Mouse (Mus musculus) heart, embryonic 14.5 days (tissue): Measurements from ENCODE around the gene Dcdc2c. TPM values are rescaled to one million over a fixed set of nuclear protein-coding genes. Genes with fewer than 3 reads are reported as not detected.

Source experiments
- ATAC-seq: fragments of 200-750 bp; cut with Nextera tagmentation; 2 replicates; pipeline ENCODE4 v1.8.0; 2017; ENCODE audit warnings: low read depth, moderate TSS enrichment; ENCODE audit not compliant: insufficient number of reproducible peaks, insufficient read depth, low FRiP score
- H3K27ac ChIP-seq, 2 experiments: fragments of 200-500 bp in 1 of 2; fragments of 300-500 bp in 1 of 2; sonication (generic) in 1 of 2; replicated peaks in 1 of 2; 2 replicates each; pipeline ENCODE4 v1.5.1; 2012 to 2014; ENCODE audit warnings: low read depth in 2 of 2, low read length in 2 of 2, control low read depth in 1 of 2, mild to moderate bottlenecking in 1 of 2, mixed read lengths in 1 of 2; ENCODE audit not compliant: control insufficient read depth in 1 of 2, insufficient read depth in 1 of 2
- H3K27me3 ChIP-seq: fragments of 300-500 bp; sonication (generic); 2 replicates; pipeline ENCODE4 v1.6.1; 2014; ENCODE audit warnings: mild to moderate bottlenecking, low read length, control low read depth; ENCODE audit not compliant: control insufficient read depth, insufficient read depth
- H3K36me3 ChIP-seq: fragments of 300-500 bp; sonication (generic); 2 replicates; pipeline ENCODE4 v1.6.1; 2014; ENCODE audit warnings: mild to moderate bottlenecking, control low read depth, low read length, mixed read lengths; ENCODE audit not compliant: control insufficient read depth, insufficient read depth
- H3K4me1 ChIP-seq, 2 experiments: fragments of 200-500 bp in 1 of 2; fragments of 300-500 bp in 1 of 2; sonication (generic) in 1 of 2; 2 replicates each; pipeline ENCODE4 v1.6.1; 2012 to 2014; ENCODE audit warnings: low read length in 2 of 2, control low read depth in 1 of 2, mixed read lengths in 1 of 2; ENCODE audit not compliant: control insufficient read depth in 2 of 2, insufficient read depth in 2 of 2
- H3K4me2 ChIP-seq: fragments of 300-500 bp; sonication (generic); 2 replicates; pipeline ENCODE4 v1.6.1; 2014; ENCODE audit warnings: mild to moderate bottlenecking, low read length
- H3K4me3 ChIP-seq, 2 experiments: fragments of 200-500 bp in 1 of 2; fragments of 300-500 bp in 1 of 2; sonication (generic) in 1 of 2; 2 replicates each; pipeline ENCODE4 v1.5.1; 2012 to 2014; ENCODE audit warnings: low read length in 2 of 2, mild to moderate bottlenecking in 2 of 2, control low read depth in 1 of 2, low read depth in 1 of 2, moderate library complexity in 1 of 2; ENCODE audit not compliant: control insufficient read depth in 1 of 2, insufficient read depth in 1 of 2
- H3K9ac ChIP-seq: fragments of 300-500 bp; sonication (generic); 2 replicates; pipeline ENCODE4 v1.6.1; 2014; ENCODE audit warnings: mild to moderate bottlenecking, low read length
- H3K9me3 ChIP-seq: fragments of 300-500 bp; sonication (generic); 2 replicates; pipeline ENCODE4 v1.6.1; 2016; ENCODE audit warnings: low read length, control low read depth; ENCODE audit not compliant: control insufficient read depth
- WGBS: fragments of 180-500 bp; shearing (Covaris S2); extraction: QIAGEN DNeasy Blood & Tissue Kit; methylation state at CpG from one replicate; pipeline ENCODE4 v1.1.7; 2014; 5-methylcytosine and 5-hydroxymethylcytosine counted together
- polyA plus RNA-seq: library from polyadenylated mRNA; unstranded; fragments of >200 nt; fragmentation: Nextera tagmentation; extraction: Ambion mirVana; gene quantifications from 2 replicates; pipeline ENCODE4 v1.2.1, GENCODE M21; 2014

Gene Dcdc2c
- polyA plus RNA-seq, 1 experiment from 2014 or later: not detected

- ATAC-seq: no peak
- H3K27me3 ChIP-seq: no peaks in the 10 kb centered on the region
- H3K9ac ChIP-seq: no peak overlapping the region
- peaks cover 8% of the 10 kb centered on the region for H3K9me3 ChIP-seq
- H3K4me3 ChIP-seq: no peak overlapping the region
- H3K4me1 ChIP-seq: no peaks in the 10 kb centered on the region
- 84% methylated on average over 5 of the region's 5 CpGs for WGBS
- H3K27ac ChIP-seq: no peak overlapping the region
- H3K4me2 ChIP-seq: no peak overlapping the region
- H3K36me3 ChIP-seq: no peaks in the 10 kb centered on the region
Observed at GRCm38 (mm10) chr12:28458786-28459185, 93.4 kb downstream of the Dcdc2c start.

GRCm38 (mm10) chr12:28436536-28436935 lies 115.7 kb downstream of the Dcdc2c start:
- WGBS: 65% methylated on average over 5 of the region's 5 CpGs
- no peaks in the 10 kb centered on the region for H3K27me3 ChIP-seq

GRCm38 (mm10) chr12:28432729-28433067 lies 119.5 kb downstream of the Dcdc2c start:
- no peak overlapping the region for H3K4me3 ChIP-seq
- H3K27ac ChIP-seq: no peak overlapping the region
- no peak overlapping the region for H3K4me2 ChIP-seq
- H3K9ac ChIP-seq: no peak overlapping the region
- 70% methylated on average over 3 of the region's 3 CpGs for WGBS
- ATAC-seq: no peak
- 0 out of 4 replicates have a peak, but pooled peaks cover 0 to 2% of the 10 kb centered on the region in 2 experiments for H3K4me1 ChIP-seq
- H3K9me3 ChIP-seq: 0 out of 2 replicates have a peak, but pooled peaks cover 3% of the 10 kb centered on the region
- H3K27me3 ChIP-seq: no peaks in the 10 kb centered on the region
- H3K36me3 ChIP-seq: no peaks in the 10 kb centered on the region

More at GRCm38 (mm10) chr12:28436536-28436935, 115.7 kb downstream of the Dcdc2c start:
- 0 out of 4 replicates have a peak, but pooled peaks cover 0 to 2% of the 10 kb centered on the region in 2 experiments for H3K4me1 ChIP-seq
- H3K9me3 ChIP-seq: no peaks in the 10 kb centered on the region
- H3K4me2 ChIP-seq: no peak overlapping the region
- no peaks in the 10 kb centered on the region for H3K36me3 ChIP-seq
- no peak overlapping the region for H3K9ac ChIP-seq
- H3K4me3 ChIP-seq: no peak overlapping the region
- ATAC-seq: no peak
- H3K27ac ChIP-seq: no peak overlapping the region

- Histone ChIP-seq H3K4me2 (peak overlapping the region; percentile 65), H3K4me3 (peak overlapping the region; percentile 15 to 16), H3K36me3 (no peaks in the 10 kb centered on the region), H3K27ac (no peak overlapping the region), H3K4me1 (0 out of 4 replicates have a peak, but pooled peaks cover 0 to 2% of the 10 kb centered on the region in 2 experiments), H3K27me3 (no peaks in the 10 kb centered on the region), H3K9me3 (0 out of 2 replicates have a peak, but pooled peaks cover 3% of the 10 kb centered on the region), H3K9ac (peak overlapping the region; percentile 41; the same call in 1 of the 2 replicates)
- WGBS: 15% methylated on average over 19 of the region's 19 CpGs
- ATAC-seq: no peak
Observed at GRCm38 (mm10) chr12:28431832-28432728, 120.1 kb downstream of the Dcdc2c start.

- H3K9ac ChIP-seq: no peak overlapping the region
- no peak for ATAC-seq
- H3K4me3 ChIP-seq: no peak overlapping the region
- H3K27ac ChIP-seq: no peak overlapping the region
- H3K4me1 ChIP-seq: 0 out of 4 replicates have a peak, but pooled peaks cover 0 to 2% of the 10 kb centered on the region in 2 experiments
- no peaks in the 10 kb centered on the region for H3K36me3 ChIP-seq
- 0 out of 2 replicates have a peak, but pooled peaks cover 3% of the 10 kb centered on the region for H3K9me3 ChIP-seq
- 85% methylated on average over 5 of the region's 5 CpGs for WGBS
- no peak overlapping the region for H3K4me2 ChIP-seq
- H3K27me3 ChIP-seq: no peaks in the 10 kb centered on the region
Observed at GRCm38 (mm10) chr12:28429856-28430255, 122.3 kb downstream of the Dcdc2c start.

- Histone ChIP-seq H3K9me3 (peaks cover 4% of the 10 kb centered on the region; the same call in 1 of the 2 replicates), H3K4me1 (no peaks in the 10 kb centered on the region), H3K9ac (no peak overlapping the region), H3K27me3 (no peaks in the 10 kb centered on the region), H3K4me2 (no peak overlapping the region), H3K36me3 (no peaks in the 10 kb centered on the region), H3K27ac (no peak overlapping the region), H3K4me3 (no peak overlapping the region)
- 71% methylated on average over 4 of the region's 4 CpGs for WGBS
- ATAC-seq: no peak
Observed at GRCm38 (mm10) chr12:28416957-28417356, 135.2 kb downstream of the Dcdc2c start.

GRCm38 (mm10) chr12:28407656-28408405 lies 144.4 kb downstream of the Dcdc2c start:
- H3K4me3 ChIP-seq: no peak overlapping the region
- H3K27ac ChIP-seq: no peak overlapping the region
- no peaks in the 10 kb centered on the region for H3K27me3 ChIP-seq
- peaks cover 7% of the 10 kb centered on the region; the same call in 1 of the 2 replicates for H3K9me3 ChIP-seq
- no peak for ATAC-seq
- no peak overlapping the region for H3K4me2 ChIP-seq
- whole genome bisulfite sequencing: 84% methylated on average over 10 of the region's 10 CpGs
- no peaks in the 10 kb centered on the region for H3K36me3 ChIP-seq
- H3K9ac ChIP-seq: no peak overlapping the region
- no peaks in the 10 kb centered on the region for H3K4me1 ChIP-seq
